Mouse (Mus musculus): ENCODE results near the gene Tm7sf2. TPM values are rescaled to one million over a fixed set of nuclear protein-coding genes. Genes with fewer than 3 reads are reported as not detected.

The Tm7sf2 gene
- polyA plus RNA-seq, 1 experiment from 2014 or later = 14.9 TPM

DNA sequence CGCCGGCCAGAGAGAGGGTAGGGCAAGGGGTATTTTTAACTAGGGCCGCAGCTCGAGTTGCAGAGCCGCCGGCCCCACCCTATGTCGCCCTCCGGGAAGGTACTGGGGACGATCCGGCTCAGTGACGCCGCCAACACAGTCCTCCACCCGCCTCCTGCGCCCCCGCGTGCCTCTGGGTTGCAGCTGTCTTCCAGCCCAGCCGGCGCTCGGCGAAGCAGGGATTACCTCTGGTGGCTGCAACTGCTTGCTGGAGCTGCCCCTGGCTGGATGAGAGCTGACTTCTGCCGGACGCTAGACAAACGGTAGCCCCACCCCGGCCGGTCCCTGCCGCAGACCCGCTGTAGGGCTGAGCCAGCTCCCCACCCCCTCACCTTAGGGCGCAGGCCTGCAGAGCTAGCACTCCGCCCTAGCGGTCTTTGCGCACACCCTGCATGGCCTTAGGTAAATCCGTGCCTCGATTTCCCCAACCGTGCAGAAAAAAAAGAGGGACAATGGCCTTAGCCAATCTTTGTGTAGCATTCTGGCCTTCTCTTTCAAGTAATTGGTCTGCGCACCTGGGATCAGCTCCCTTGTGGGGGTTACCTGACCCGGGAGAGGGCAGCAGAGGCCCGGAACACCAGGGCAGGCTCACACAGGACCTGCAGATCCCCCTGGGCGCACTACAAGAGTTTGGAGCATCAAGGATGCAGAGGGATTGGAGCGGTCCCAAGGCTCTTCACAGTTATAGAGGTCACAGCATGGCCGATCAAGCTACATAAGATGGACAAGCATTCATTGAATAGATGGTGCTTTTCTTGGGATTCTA lies 52.5 kb downstream of the Tm7sf2 start, which contains the start of gene Capn1:
TSS of gene Capn1 (minus strand) at position 387 of the 805 bp plus-strand sequence.
- Histone ChIP-seq H3K4me1 (ENCODE audit: insufficient read depth) (no peaks in the 10 kb centered on the region), H3K27ac (ENCODE audit: low read depth) (peak within 1 kb of the TSS; percentile 58; the same call in 1 of the 2 replicates), H3K36me3 (ENCODE audit: insufficient read depth) (no peaks in the 10 kb centered on the region), H3K9me3 (ENCODE audit: low read depth, low read length) (no peaks in the 10 kb centered on the region), H3K9ac (peak within 1 kb of the TSS; percentile 62), H3K4me3 (ENCODE audit: low read depth, low read length) (peak within 1 kb of the TSS; percentile 55), H3K4me2 (peak within 1 kb of the TSS; percentile 88), H3K27me3 (ENCODE audit: insufficient read depth, low read length) (no peaks in the 10 kb centered on the region)
- WGBS = 3% methylated on average over 40 of the region's 40 CpGs
- peak; percentile 81 for DNase-seq
- peak; percentile 80 for ATAC-seq (ENCODE audit: insufficient read depth)
- TF ChIP-seq CTCF (IDR thresholded peaks at IDR 0.05; ENCODE audit: low read depth) = peak; percentile 34

DNA sequence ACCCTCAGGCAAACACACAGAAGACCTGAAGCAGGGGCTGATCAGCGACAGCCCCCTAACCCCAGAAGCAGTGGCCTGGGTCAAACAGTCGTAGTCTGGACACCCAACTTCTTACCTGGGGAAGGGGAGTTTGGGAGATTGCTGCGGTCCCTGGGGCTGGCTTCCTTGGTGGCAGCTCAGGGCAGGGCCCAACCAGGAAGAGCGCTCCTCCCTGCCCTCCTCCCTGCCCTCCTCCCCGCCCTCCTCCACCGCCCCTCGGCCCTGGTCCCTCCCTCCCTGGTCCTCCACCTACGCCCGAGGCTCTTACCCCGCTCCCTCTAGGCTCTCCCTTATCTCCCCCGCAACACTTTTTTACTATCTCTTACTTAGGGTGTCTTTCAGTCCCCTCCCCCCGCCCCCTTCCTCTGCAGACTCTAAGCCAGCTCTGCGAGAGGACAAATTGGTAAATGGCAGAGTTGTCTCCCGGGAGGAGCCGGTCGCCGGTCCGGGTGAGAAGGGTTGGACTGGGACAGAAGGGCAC lies 53.1 kb downstream of the Tm7sf2 start:
- 2% methylated on average over 17 of the region's 18 CpGs for WGBS
- no peak for TF ChIP-seq CTCF (IDR thresholded peaks at IDR 0.05; ENCODE audit: low read depth)

DNA sequence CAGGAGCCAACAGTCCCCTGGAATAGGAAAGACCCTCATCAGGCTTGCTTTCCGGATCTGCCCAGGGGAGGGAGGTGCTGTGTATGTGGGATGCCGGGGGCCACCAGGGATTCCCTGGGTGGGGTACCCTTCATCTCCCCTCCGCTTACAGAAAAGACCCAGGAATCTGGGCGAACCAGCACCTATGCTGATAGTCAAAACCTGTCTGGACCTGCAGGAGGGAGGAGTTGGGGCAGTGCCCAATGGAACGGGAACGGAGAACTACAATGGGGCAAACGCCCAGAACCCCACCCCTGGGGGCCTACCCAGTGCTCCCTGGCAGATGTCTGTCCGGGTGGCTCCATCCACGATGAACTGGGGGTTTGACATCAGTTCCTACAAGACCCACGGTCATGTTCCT lies 54.5 kb downstream of the Tm7sf2 start:
- TF ChIP-seq CTCF (IDR thresholded peaks at IDR 0.05; ENCODE audit: low read depth) = no peak
- no peaks in the 10 kb centered on the region for H3K27me3 ChIP-seq (ENCODE audit: insufficient read depth, low read length)
- H3K4me3 ChIP-seq (ENCODE audit: low read depth, low read length) = no peak overlapping the region
- no peaks in the 10 kb centered on the region for H3K4me1 ChIP-seq (ENCODE audit: insufficient read depth)
- no peaks in the 10 kb centered on the region for H3K36me3 ChIP-seq (ENCODE audit: insufficient read depth)
- H3K27ac ChIP-seq (ENCODE audit: low read depth) = no peak overlapping the region
- no peaks in the 10 kb centered on the region for H3K9me3 ChIP-seq (ENCODE audit: low read depth, low read length)
- peak overlapping the region; percentile 88; the same call in 1 of the 2 replicates for H3K4me2 ChIP-seq
- no peak for ATAC-seq (ENCODE audit: insufficient read depth)
- WGBS = 86% methylated on average over 10 of the region's 10 CpGs
- no peak for DNase-seq
- H3K9ac ChIP-seq = no peak overlapping the region

More for the DNA sequence above, 53.1 kb downstream of the Tm7sf2 start:
- Histone ChIP-seq H3K36me3 (ENCODE audit: insufficient read depth) (no peaks in the 10 kb centered on the region), H3K4me3 (ENCODE audit: low read depth, low read length) (peak overlapping the region; percentile 55), H3K9ac (peak overlapping the region; percentile 62), H3K4me1 (ENCODE audit: insufficient read depth) (no peaks in the 10 kb centered on the region), H3K27ac (ENCODE audit: low read depth) (peak overlapping the region; percentile 58; the same call in 1 of the 2 replicates), H3K27me3 (ENCODE audit: insufficient read depth, low read length) (no peaks in the 10 kb centered on the region), H3K9me3 (ENCODE audit: low read depth, low read length) (no peaks in the 10 kb centered on the region), H3K4me2 (peak overlapping the region; percentile 88)
- ATAC-seq (ENCODE audit: insufficient read depth) = peak; percentile 86
- DNase-seq = peak; percentile 55

Small RNAs within 50 kb of the gene (microRNA-seq; reads per million reads assigned to microRNA genes)
- gene Mir6988 (ENCODE audit: borderline number of aligned reads) = 1.7 reads per million

Other genes with a start within 250 kb of the Tm7sf2 start
- 37.9 and 42.2 TPM in 2 replicates for gene Frmd8, start 193.1 kb downstream of the Tm7sf2 start, polyA plus RNA-seq (2014; fragmentation: Nextera tagmentation; extraction: Ambion mirVana)
- gene Slc25a45, start 190.6 kb downstream of the Tm7sf2 start, polyA plus RNA-seq (2014; fragmentation: Nextera tagmentation; extraction: Ambion mirVana) = 2.4 TPM in 2 replicates
- 2.7 and 3.8 TPM in 2 replicates for gene Tigd3, start 174.2 kb downstream of the Tm7sf2 start, polyA plus RNA-seq (2014; fragmentation: Nextera tagmentation; extraction: Ambion mirVana)
- gene Dpf2, start 155.4 kb downstream of the Tm7sf2 start, polyA plus RNA-seq (2014; fragmentation: Nextera tagmentation; extraction: Ambion mirVana) = 147 and 162 TPM in 2 replicates
- 9.8 and 9.9 TPM in 2 replicates for gene Cdc42ep2, start 143.6 kb downstream of the Tm7sf2 start, polyA plus RNA-seq (2014; fragmentation: Nextera tagmentation; extraction: Ambion mirVana)
- gene Pola2, start 104.2 kb downstream of the Tm7sf2 start, polyA plus RNA-seq (2014; fragmentation: Nextera tagmentation; extraction: Ambion mirVana) = 88.7 and 89.3 TPM in 2 replicates
- gene Slc22a20, start 82.2 kb downstream of the Tm7sf2 start, polyA plus RNA-seq (2014; fragmentation: Nextera tagmentation; extraction: Ambion mirVana) = not detected in 2 replicates
- gene Capn1, start 52.5 kb downstream of the Tm7sf2 start, polyA plus RNA-seq (2014; fragmentation: Nextera tagmentation; extraction: Ambion mirVana) = 9.6 and 11.3 TPM in 2 replicates
- gene Syvn1, start 21.8 kb downstream of the Tm7sf2 start, polyA plus RNA-seq (2014; fragmentation: Nextera tagmentation; extraction: Ambion mirVana) = 30.0 and 34.3 TPM in 2 replicates
- gene Mrpl49, start 10.6 kb downstream of the Tm7sf2 start, polyA plus RNA-seq (2014; fragmentation: Nextera tagmentation; extraction: Ambion mirVana) = 78.8 and 80.2 TPM in 2 replicates
- gene Fau, start 10.5 kb downstream of the Tm7sf2 start, polyA plus RNA-seq (2014; fragmentation: Nextera tagmentation; extraction: Ambion mirVana) = 825 and 884 TPM in 2 replicates
- gene Znhit2, start 7.2 kb downstream of the Tm7sf2 start, polyA plus RNA-seq (2014; fragmentation: Nextera tagmentation; extraction: Ambion mirVana) = 33.8 and 34.3 TPM in 2 replicates
- 63.2 and 63.5 TPM in 2 replicates for gene Vps51, start 8.9 kb upstream of the Tm7sf2 start, polyA plus RNA-seq (2014; fragmentation: Nextera tagmentation; extraction: Ambion mirVana)
- gene Tmem262, start 11.7 kb upstream of the Tm7sf2 start, polyA plus RNA-seq (2014; fragmentation: Nextera tagmentation; extraction: Ambion mirVana) = not detected in 2 replicates
- 1.0 and 1.6 TPM in 2 replicates for gene Gm28374, start 13.9 kb upstream of the Tm7sf2 start, polyA plus RNA-seq (2014; fragmentation: Nextera tagmentation; extraction: Ambion mirVana)
- 68.8 and 72.3 TPM in 2 replicates for gene Zfpl1, start 16.6 kb upstream of the Tm7sf2 start, polyA plus RNA-seq (2014; fragmentation: Nextera tagmentation; extraction: Ambion mirVana)
- 49.0 and 52.7 TPM in 2 replicates for gene Cdca5, start 16.6 kb upstream of the Tm7sf2 start, polyA plus RNA-seq (2014; fragmentation: Nextera tagmentation; extraction: Ambion mirVana)
- gene AC131692.1, start 26.0 kb upstream of the Tm7sf2 start, polyA plus RNA-seq (2014; fragmentation: Nextera tagmentation; extraction: Ambion mirVana) = 0.68 TPM in 1 of 2 replicates, not detected in the other
- gene Naaladl1, start 37.4 kb upstream of the Tm7sf2 start, polyA plus RNA-seq (2014; fragmentation: Nextera tagmentation; extraction: Ambion mirVana) = 0.51 and 0.57 TPM in 2 replicates
- 55.2 and 56.5 TPM in 2 replicates for gene Sac3d1, start 50.3 kb upstream of the Tm7sf2 start, polyA plus RNA-seq (2014; fragmentation: Nextera tagmentation; extraction: Ambion mirVana)
- 28.6 and 35.3 TPM in 2 replicates for gene Snx15, start 59.9 kb upstream of the Tm7sf2 start, polyA plus RNA-seq (2014; fragmentation: Nextera tagmentation; extraction: Ambion mirVana)
- gene Batf2, start 72.6 kb upstream of the Tm7sf2 start, polyA plus RNA-seq (2014; fragmentation: Nextera tagmentation; extraction: Ambion mirVana) = 0.18 and 0.28 TPM in 2 replicates
- gene Arl2, start 73.2 kb upstream of the Tm7sf2 start, polyA plus RNA-seq (2014; fragmentation: Nextera tagmentation; extraction: Ambion mirVana) = 78.8 and 89.2 TPM in 2 replicates
- not detected in 2 replicates for gene Majin, start 116.0 kb upstream of the Tm7sf2 start, polyA plus RNA-seq (2014; fragmentation: Nextera tagmentation; extraction: Ambion mirVana)
- 0.54 and 0.78 TPM in 2 replicates for gene Gpha2, start 158.0 kb upstream of the Tm7sf2 start, polyA plus RNA-seq (2014; fragmentation: Nextera tagmentation; extraction: Ambion mirVana)
- 16.4 and 19.3 TPM in 2 replicates for gene Ppp2r5b, start 167.5 kb upstream of the Tm7sf2 start, polyA plus RNA-seq (2014; fragmentation: Nextera tagmentation; extraction: Ambion mirVana)
- 11.9 and 13.0 TPM in 2 replicates for gene Atg2a, start 173.3 kb upstream of the Tm7sf2 start, polyA plus RNA-seq (2014; fragmentation: Nextera tagmentation; extraction: Ambion mirVana)
- 50.3 and 53.2 TPM in 2 replicates for gene Ehd1, start 208.4 kb upstream of the Tm7sf2 start, polyA plus RNA-seq (2014; fragmentation: Nextera tagmentation; extraction: Ambion mirVana)
- 0.82 and 1.2 TPM in 2 replicates for gene Cdc42bpg, start 238.1 kb upstream of the Tm7sf2 start, polyA plus RNA-seq (2014; fragmentation: Nextera tagmentation; extraction: Ambion mirVana)